Mouse (Mus musculus) kidney, postnatal 25 days (tissue): ENCODE data around the gene BC049352.
A peak's percentile ranks its signal among the peaks of the same experiment; 100 is the strongest.

ENCODE experiments used
- DNase-seq, 2 experiments: peaks; one replicate each; pipeline ENCODE4 v3.0.0; 2021; ENCODE audit warnings: mixed read lengths in 2 of 2

BC049352 gene

DNA sequence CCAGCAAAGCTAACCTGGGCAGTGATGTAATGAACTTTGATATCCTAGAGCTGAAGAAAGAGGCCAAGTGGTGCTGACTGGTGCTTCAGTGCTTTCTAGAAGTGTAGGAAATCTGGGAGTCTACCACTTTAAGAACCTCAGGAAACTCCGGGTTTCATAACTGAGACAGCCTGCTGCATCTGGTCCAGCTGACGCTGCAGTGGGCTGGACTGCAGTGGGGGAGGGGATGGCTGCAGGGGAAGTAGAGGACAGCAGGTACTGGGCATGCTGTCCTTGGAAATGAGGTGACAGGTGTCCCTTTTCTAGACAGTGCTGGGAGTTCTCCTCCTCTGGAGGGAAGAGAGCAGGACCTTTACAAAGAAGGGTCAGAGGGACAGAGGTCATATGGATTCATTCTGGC is at the start of gene BC049352:
BC049352 (plus strand) TSS at position 238 of the 400 bp plus-strand sequence.
- DNase-seq: peak; percentile 57 to 88

DNA sequence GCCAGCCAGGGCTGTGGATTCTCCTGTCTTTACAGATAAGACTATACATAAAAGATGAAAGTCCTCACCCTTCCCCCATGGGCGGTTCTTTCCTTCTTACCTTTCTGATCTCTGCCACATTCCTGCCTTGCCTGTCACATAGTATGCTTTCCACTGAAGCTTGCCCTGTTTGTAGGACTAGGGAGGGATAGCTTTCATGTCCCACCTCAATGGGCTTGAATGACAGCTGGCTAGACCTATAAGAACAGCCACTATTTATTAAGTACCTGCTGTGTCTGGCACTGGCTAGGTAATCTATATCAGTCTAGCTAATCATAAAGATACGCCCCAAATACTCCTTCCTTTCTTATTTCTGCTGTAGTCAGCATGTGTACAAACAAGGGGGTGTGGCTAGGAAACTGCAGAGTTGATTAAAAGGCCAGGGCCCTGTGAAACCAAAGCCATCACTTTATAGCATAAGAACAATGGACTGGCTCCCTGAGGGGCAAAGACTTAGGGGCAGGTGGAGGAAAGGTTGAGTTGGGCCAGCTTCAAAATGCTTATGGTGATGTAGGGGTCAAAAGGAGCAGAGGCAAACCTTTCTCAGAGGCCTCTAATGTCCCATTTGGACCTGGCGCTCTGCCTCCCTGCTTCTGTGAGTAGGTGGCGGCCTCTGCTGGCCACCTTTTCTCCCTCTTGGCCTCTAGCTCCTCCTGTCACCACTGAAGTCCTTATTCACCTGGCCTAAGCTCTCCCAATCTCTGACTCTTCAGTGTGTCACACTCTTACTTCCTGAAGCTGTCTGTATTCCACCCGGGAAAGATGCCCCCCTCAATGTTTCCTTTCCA is 48.1 kb upstream of the BC049352 start:
- DNase-seq: peak; percentile 79 to 82

DNA sequence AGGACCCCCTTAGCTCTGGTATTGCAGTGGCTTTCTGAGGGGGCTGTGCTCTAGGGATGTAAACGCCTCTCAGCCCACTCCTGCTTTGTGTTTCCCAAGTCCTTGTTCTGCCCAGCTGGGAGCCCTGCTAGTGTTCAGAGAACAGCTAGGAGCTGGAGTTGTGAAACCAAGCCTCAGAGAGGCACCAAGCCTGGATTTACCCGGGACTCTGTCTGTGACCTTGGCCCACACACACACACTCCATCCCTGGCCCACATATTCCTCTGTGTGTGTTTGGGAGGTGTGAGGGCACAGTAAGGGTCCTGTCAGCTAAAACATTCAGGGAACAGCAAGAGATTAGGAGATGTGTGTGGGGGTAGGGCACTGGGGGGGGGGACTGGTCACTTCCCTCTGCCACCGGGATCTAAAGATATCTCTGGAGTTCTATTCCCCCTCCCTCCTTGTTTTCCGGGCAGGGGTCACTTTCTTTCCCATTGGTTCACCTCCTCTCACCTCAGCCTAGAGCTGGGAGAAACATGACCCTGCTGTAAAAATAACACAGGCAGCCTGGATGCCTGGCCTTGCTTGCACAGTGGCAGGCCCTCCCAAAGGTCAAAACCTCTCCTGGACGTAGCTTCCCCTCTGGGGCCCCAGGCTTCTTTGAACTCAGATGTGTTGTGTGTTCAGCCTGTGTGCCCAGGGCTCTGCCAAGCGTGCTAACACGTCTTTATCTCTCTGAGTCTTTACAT is 45.2 kb upstream of the BC049352 start:
- no peak for DNase-seq

DNA sequence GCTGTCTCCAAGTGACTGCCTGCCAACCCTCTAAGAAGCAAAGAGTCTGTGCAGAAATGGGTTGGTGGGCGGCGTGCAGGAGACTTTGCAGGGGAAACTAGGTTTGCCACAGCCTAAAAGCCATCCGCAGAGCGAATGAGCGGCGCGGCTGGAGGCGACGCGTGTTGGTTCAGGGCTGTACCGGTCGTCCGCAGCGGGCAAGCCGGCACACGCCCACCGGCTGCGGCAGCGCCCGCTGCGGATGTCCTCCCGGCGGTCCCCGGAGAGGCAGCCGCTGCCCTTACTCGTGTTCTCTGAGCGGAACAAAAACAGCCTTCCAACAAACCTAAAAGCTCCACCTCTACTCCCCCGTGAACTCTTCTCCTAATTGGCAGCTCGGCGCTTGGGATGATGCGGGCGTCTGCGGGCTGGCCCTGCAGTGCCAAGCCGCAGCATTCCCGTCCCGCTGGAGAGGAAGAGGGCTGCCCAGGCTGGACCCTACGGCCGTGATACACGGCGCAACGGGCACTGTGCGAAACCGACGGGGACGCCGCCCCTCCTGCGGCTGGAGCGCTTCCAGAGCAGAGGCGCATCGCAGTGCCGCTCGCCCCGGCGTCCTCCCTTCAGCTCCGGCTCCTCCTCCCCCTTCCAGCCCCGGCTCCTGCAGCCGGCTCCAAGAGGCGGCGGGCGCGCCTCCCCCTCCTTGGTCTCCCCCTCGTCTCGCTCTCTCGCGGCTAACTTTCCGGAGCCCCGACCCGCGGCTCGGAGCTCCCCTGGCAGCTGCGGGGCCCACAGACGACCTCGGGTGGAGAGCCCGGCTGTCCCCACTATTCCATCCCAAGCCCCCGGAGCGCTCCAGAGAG is 43.4 kb upstream of the BC049352 start, which contains the start of gene Scn4b:
Scn4b (plus strand) TSS at position 205 of the 842 bp plus-strand sequence.
- peak; percentile 53 to 75 for DNase-seq

DNA sequence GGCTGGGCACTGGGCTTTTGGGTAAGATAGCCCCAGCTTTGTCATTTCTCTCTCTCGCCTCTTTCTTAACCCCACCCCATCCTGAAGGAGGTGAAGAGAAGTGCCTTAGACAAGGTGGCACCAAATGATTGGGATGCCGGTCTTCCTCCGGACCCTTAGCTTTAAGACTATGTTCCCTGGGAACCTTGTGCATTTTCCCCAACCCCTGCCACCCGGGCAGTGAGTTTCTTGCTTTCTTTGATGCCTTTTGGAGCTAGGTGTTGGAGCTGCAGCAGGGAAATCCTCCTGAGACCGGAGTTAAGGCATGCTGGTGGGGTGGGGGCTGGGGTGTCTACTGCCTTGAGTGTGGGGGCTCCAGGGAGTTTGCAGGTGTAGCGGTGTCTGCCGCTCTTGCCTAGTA is 42.7 kb upstream of the BC049352 start:
- DNase-seq: no peak

GRCm38 (mm10) chr9:45140945-45141344 is 40.9 kb upstream of the BC049352 start:
- no peak for DNase-seq

GRCm38 (mm10) chr9:45142686-45143085 is 39.1 kb upstream of the BC049352 start:
- peak; percentile 57 to 91 for DNase-seq

DNA sequence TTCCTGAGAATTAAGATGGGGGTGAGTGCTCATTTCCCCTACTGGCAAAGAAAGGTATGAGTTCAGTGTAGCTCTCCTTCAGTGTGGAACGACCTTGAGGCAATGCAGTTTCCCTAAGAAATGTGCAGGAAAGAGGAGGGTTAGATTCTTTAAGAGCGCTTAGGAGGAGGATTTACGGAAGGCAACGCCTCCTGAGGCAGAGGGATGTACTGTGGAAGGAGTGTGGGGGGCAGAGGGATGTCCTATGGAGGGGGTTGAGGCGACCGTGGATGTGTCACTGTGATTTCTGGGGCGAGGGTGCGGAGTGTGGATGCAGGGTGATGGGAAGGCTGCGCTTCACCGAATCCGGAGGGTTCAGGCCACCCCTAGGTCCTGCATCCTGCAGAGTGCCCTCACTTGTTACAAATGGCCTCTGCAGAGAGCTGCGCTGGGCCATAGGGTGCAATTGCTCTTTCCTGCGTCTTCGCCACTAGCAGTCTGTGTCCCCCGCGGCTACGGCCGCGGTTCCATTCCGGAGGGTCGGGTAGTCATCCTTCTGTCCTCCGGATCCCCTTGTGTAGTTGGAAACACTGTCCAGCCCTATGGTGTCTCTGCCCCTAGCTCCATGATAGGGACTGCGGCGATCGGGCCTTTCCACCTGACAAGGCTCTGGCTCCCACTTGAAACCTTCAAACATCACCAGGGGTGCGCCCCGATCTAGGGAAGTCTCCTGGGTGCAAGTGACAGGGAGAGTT is 36.1 kb upstream of the BC049352 start:
- DNase-seq: no peak

DNA sequence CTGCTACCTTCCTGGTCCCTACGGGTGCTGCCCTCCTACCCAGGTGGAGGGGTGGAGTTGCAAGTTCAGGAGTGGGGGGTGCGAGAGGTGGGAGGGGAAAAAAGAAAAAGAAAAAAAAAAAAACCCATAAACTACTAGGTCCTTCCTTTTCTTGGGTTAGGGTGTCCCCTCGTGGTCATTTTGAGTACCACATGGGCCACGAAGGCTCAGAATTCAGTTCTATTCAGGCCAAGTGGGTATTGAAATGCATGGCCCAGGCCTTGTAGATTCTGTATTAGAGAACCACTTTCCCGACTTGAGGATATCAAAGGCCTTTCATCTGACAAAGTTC is 35.6 kb upstream of the BC049352 start:
- DNase-seq: peak; percentile 64 to 80

DNA sequence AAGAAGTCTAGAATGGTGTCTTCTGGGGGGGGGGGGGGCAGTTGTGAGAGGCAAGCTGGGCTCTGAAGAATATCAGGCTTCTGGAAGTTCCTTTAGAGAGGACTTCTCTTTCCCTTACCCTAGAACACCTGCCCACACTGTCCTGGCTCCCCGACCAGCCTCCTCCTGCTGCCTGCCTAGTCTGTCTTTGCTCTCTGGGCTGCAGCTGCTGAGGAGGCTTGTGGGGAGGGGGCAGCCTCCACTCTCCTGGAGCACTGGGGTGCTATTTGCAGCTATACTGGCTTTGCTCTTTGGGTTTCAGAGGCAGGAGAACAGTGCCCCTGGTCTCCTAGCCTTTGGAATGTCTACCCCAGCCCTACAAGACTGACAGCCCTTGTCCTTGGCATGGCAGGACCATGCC is 30.9 kb upstream of the BC049352 start:
- no peak for DNase-seq

DNA sequence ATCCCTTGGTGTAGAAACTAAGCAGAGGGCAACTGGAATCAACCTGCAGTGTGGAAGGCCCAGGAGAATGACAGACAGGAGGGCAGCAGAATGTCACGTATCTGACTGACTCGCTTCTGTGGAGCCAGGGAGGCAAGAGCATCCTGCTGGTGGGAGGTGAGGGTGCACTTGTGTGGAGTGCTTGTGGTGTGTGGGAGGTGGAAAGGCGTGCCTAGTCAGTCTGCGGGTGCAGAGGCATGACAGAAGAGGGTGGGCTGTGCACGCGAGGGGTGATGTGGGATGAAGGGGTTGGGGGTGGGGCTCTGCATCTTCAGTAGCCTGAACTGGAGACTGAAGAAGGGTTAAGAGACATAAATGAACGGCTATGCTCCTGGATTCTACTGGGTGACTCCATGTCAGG is 28.4 kb upstream of the BC049352 start:
- no peak for DNase-seq

DNA sequence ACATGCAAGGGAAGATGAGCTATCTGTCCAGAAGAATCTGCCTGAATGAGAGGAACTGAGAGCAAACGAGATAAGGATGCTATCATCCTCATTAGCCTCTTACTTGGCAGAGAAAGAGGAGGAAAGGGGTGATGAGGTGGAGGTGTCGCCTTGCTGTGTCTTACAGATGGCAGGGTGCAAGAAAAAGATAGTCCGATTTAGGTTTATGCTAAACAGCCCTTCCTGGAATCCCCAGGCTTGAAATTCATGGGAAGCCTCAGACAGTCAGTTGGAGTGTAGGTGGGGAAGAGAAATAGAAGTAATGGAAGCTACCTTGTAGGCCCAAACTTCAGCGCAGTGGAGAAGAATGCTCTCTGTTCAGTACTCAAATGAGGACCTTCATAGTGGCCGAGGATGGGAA is 13.9 kb upstream of the BC049352 start:
- no peak for DNase-seq

DNA sequence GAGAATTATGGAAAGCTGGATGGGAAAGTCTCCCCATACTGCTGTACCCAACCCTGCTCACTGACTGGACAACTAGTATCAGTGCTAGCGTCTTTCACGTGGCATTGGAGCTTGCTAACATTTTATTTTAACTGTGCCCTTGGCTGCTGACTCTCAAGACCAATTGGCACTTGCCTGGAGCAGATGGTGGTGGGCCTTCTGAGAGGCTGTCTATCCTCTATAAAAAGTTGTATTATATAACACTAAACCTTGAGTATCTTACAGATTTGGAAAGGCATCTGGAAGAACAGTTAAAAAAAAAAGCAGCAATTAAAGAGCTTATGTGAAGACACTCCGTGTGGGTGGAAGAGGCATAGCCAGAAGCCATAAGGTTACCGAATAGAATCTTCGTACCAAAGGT is 11.7 kb upstream of the BC049352 start:
- DNase-seq: no peak

DNA sequence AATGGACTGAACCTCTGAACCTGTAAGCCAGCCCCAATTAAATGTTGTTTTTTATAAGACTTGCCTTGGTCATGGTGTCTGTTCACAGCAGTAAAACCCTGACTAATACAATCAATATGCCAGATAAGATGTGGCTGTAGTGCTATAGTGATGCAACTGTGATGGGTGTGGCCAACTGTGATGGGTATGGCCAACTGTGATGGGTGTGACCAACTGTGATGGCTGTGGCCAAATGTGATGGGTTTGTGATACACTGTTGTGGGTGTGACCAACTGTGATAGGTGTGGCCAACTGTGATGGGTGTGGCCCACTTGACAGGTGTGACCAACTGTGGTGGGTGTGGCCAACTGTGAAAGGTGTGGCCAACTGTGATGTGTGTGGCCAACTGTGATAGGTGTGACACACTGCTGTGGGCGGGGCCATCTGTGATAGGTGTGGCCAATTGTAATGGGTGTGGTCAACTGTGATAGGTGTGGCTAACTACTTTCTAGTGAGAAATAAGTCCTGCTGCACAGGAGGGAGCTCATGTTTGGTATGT is 10.7 kb upstream of the BC049352 start:
- no peak for DNase-seq

DNA sequence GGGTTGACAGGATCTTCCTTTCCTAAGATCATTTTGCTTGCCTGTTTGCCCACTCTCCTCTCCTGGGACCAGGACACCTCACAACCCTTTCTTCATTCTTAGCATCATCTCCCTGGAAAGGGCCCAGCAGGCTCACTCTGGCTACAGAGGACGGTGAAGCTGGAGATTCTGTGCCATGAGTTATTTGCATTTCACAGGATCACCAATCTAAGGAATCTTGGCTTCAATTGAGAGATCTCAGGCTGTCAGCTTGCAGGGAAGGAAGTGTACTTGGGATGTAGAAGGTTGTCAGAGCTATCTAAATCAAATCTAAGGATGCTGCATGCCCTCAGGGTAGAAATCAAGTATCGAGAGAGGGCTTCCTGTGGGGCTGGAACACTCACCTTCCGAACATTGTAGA is 8.3 kb upstream of the BC049352 start:
- DNase-seq: no peak

DNA sequence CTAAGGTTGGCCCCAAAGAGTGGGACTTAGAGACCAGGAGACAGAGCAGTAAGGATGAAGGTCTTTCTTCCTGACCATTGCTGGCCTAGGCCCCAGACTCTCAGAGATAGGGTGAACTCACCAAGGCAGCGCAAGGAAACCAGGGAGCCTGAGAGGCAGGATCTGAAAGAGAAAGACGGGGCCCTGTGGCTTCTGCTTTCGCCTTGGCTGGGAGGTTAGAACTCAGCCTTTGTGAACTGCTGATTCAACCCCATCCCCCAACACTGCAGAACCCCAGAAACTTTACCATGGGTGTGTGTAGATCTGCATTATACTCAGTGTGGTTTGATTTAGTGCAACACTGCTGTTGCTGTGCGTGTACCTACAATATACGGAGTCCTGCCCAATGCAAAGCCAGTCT is 2.5 kb upstream of the BC049352 start:
- DNase-seq: no peak

DNA sequence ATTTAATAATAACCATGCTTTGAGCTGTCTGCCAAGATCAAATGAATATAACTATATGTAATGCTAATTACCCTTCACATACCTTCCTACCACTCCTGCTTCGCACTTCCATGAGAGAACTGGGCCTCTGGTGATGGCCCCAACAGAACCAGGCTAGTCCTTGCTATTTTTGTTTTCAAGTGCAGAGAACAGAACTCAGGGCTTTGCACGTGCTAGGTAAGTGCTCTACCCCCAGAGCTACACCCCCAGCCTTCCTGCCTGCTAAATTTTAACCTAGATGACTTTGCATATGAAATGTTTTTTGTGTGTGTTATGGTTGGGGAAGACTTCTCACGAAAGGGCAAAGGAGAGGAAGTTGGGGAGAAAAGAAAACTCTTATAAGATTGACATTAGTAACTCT is 714 bp downstream of the BC049352 start:
- DNase-seq: peak in 1 of 2 experiments; percentile 49

GRCm38 (mm10) chr9:45183266-45183665 is 1.5 kb downstream of the BC049352 start:
- no peak for DNase-seq

- no peak for DNase-seq
Observed at GRCm38 (mm10) chr9:45185250-45185649, 3.4 kb downstream of the BC049352 start.

GRCm38 (mm10) chr9:45188570-45189563 is 7.1 kb downstream of the BC049352 start:
- DNase-seq: no peak

DNA sequence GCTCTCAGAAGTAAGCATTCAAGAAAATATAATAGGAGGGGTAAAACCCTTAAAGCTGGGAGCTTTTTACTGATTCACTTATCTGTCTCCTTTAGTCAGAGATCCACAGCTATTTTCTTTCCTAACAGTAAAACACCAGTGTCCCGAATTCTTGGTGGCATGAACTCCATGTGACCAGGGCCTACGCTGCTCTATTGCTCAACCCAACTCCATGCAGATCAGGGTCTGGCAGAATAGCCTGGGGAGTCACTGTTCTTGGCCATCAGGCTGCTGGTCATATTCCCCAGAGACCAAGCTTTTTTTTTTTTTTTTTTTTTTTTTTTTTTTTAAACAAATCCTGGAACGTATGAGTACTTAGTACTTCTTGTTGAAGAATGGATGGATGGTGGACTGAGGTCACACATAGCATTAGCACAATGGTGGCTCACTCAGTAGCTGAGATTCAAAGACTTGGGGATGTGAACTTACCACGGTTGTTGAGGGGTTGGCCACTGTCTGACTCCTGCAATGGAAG is 7.9 kb downstream of the BC049352 start:
- DNase-seq: no peak
